Mouse (Mus musculus): ENCODE results near the gene Phyhipl. TPM values are rescaled to one million over a fixed set of nuclear protein-coding genes. Genes with fewer than 3 reads are reported as not detected.
A peak's percentile ranks its signal among the peaks of the same experiment; 100 is the strongest.

Gene Phyhipl
- polyA plus RNA-seq (2015; fragmentation: Nextera tagmentation; extraction: Ambion mirVana) = 282 and 284 TPM in 2 replicates

DNA sequence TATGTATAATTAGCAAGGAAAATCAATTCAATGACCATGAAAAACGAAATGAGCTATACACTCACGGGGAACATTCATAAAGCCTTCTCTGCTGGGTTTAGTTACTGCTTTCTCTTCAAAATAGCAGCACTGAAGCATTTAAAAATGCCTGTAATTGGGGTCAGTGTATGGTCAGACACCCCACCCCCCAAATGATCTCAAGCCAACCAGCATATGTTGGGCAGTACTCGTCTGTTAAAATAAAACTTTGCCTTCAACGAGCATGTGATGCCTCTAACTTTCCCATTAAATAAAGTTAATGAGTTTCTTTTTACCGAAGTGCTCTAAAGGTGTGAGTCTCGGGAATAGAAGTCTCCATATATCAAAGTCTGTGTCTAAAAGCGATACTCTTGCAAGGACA is at the start of gene Phyhipl:
Gene Phyhipl (minus strand): TSS at position 138 of the 400 bp plus-strand sequence.
- no peak within 1 kb of the TSS for H3K9ac ChIP-seq
- no peaks in the 10 kb centered on the region for H3K36me3 ChIP-seq (replicated peaks)
- no peaks in the 10 kb centered on the region for H3K27me3 ChIP-seq (replicated peaks)
- no peak within 1 kb of the TSS for H3K4me3 ChIP-seq
- no peak for ATAC-seq (replicated peaks)
- no peaks in the 10 kb centered on the region for H3K9me3 ChIP-seq
- H3K4me2 ChIP-seq = no peak within 1 kb of the TSS
- no peak within 1 kb of the TSS for H3K27ac ChIP-seq
- peaks cover 16% of the 10 kb centered on the region for H3K4me1 ChIP-seq
- WGBS = 56% methylated on average over 7 of the region's 7 CpGs

GRCm38 (mm10) chr10:70703211-70703610 is 47.4 kb upstream of the Phyhipl start:
- no peaks in the 10 kb centered on the region for H3K36me3 ChIP-seq (replicated peaks)

DNA sequence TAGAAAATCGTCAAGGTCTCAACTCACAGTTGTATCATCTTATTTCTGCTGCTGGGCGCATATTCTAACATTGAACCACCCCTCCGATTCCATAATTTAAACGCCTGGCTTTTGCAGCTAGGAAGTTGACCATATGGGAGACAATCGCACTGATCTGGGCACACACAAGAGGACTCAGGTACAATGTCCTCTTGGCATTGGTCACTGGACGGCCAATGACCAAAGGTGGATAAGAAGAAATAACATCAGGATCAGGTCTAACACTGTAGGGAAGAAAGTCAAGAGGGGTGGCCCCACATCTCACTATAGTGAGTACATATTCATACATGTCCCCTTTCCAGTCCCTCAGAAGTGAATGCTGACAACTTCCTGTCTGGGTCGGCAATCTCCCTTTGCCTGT is 43.8 kb upstream of the Phyhipl start:
- no peak overlapping the region for H3K27ac ChIP-seq
- H3K9me3 ChIP-seq = no peaks in the 10 kb centered on the region
- 92% methylated on average over 7 of the region's 7 CpGs for WGBS
- H3K4me2 ChIP-seq = no peak overlapping the region
- no peak for ATAC-seq (replicated peaks)
- no peaks in the 10 kb centered on the region for H3K36me3 ChIP-seq (replicated peaks)
- H3K27me3 ChIP-seq (replicated peaks) = no peaks in the 10 kb centered on the region
- no peak overlapping the region for H3K9ac ChIP-seq
- no peaks in the 10 kb centered on the region for H3K4me1 ChIP-seq
- no peak overlapping the region for H3K4me3 ChIP-seq

More at GRCm38 (mm10) chr10:70703211-70703610, 47.4 kb upstream of the Phyhipl start:
- 48% methylated on average over 6 of the region's 6 CpGs for WGBS
- no peaks in the 10 kb centered on the region for H3K4me1 ChIP-seq
- no peak overlapping the region for H3K4me3 ChIP-seq
- ATAC-seq (replicated peaks) = no peak
- no peaks in the 10 kb centered on the region for H3K27me3 ChIP-seq (replicated peaks)
- H3K27ac ChIP-seq = no peak overlapping the region
- no peak overlapping the region for H3K4me2 ChIP-seq
- no peak overlapping the region for H3K9ac ChIP-seq
- no peaks in the 10 kb centered on the region for H3K9me3 ChIP-seq

DNA sequence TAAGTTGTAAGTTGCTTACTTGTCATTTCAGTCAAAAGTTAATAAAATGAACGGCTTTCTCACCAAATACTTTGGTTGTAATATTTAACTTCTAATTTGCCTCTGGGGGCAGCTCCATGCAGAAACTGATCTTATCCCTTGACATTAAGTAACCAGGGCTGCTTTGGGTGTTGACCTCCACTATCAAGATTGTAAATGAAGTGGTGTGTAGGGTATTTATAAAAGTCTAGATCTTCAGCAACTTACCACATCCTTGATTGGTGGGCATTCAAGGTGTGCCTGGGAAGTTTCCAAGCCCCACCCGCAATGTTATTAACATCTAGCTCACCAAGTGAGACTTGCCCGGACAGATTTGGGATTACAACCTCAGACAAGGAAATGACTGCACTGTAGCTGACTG is 42.2 kb upstream of the Phyhipl start:
- Histone ChIP-seq H3K36me3 (replicated peaks) (no peaks in the 10 kb centered on the region), H3K4me2 (no peak overlapping the region), H3K9ac (no peak overlapping the region), H3K4me3 (no peak overlapping the region), H3K27me3 (replicated peaks) (no peaks in the 10 kb centered on the region), H3K27ac (no peak overlapping the region), H3K9me3 (no peaks in the 10 kb centered on the region), H3K4me1 (no peaks in the 10 kb centered on the region)
- no peak for ATAC-seq (replicated peaks)
- 97% methylated on average over 3 of the region's 3 CpGs for WGBS

GRCm38 (mm10) chr10:70696748-70697585 is 41.2 kb upstream of the Phyhipl start:
- Histone ChIP-seq H3K27ac (no peak overlapping the region), H3K9me3 (no peaks in the 10 kb centered on the region), H3K4me3 (no peak overlapping the region), H3K4me2 (no peak overlapping the region), H3K9ac (no peak overlapping the region), H3K27me3 (replicated peaks) (no peaks in the 10 kb centered on the region), H3K4me1 (no peaks in the 10 kb centered on the region), H3K36me3 (replicated peaks) (no peaks in the 10 kb centered on the region)
- ATAC-seq (replicated peaks) = no peak
- 81% methylated on average over 29 of the region's 29 CpGs for WGBS

- Histone ChIP-seq H3K4me2 (no peak overlapping the region), H3K27ac (no peak overlapping the region), H3K36me3 (replicated peaks) (no peaks in the 10 kb centered on the region), H3K9me3 (no peaks in the 10 kb centered on the region), H3K9ac (no peak overlapping the region), H3K4me1 (peaks cover 4% of the 10 kb centered on the region; the same call in 1 of the 2 replicates), H3K27me3 (replicated peaks) (no peaks in the 10 kb centered on the region), H3K4me3 (no peak overlapping the region)
- 87% methylated on average over 6 of the region's 6 CpGs for WGBS
- no peak for ATAC-seq (replicated peaks)
These were observed 33.6 kb upstream of the Phyhipl start for GRCm38 (mm10) chr10:70689346-70689745.

DNA sequence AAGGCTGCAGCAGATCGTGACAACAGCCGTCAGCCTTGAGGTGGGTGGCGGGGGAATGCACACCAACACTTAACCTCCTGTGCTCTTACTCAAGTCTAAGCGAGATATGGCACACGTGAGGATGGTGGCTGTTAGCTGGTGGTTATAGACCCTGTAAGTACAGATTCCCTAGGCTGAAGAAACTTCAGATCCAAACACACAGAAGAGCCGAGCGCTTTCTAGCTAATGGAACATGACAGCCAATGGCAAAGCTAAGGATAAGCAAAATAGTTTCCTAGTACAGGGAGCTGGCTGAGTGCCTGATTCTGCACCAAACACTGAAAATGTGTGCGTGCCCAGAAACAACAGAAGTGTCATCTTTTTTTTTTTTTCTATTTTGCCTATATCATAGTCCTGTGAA is 33.1 kb upstream of the Phyhipl start:
- 57% methylated on average over 8 of the region's 8 CpGs for WGBS
- Histone ChIP-seq H3K4me3 (no peak overlapping the region), H3K36me3 (replicated peaks) (no peaks in the 10 kb centered on the region), H3K4me2 (no peak overlapping the region), H3K9me3 (no peaks in the 10 kb centered on the region), H3K9ac (no peak overlapping the region), H3K4me1 (peaks cover 4% of the 10 kb centered on the region; the same call in 1 of the 2 replicates), H3K27me3 (replicated peaks) (no peaks in the 10 kb centered on the region), H3K27ac (no peak overlapping the region)
- ATAC-seq (replicated peaks) = no peak

DNA sequence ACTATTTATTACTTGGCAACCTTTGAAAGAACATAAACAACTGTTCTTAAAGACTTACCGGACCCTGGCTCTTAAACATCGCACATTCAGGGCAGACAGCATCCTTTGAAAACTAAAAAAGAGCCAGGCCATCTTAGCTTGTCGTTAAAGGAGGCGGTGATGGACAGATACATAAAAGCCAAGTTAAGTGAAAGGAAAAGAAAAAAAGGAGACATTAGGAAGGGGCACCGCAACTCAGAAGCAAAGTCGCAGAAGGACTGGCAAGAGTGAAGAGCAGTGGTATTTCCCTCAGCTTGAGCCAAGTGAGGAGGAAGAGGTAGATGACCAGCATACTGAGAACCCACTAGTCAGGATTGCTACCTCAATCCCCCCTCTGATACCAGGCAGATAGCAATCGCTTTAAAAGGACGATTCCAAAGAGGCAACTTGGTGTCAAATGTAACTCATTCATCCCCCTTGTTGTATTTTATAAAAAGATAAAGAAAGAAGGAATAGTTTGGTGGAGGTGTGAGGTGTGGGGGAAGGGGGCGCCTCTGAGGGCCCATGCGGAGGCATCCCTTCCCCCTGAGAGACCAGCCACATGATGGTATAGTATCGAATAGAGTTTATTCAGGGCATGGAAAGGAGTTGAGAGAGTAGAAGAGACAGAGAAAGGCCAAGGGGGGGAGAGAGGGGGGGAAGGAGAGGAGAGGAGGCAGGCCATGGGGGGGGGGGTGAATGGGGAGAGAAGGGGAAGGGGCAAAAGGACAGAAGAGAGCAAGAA is 31.4 kb upstream of the Phyhipl start:
- no peaks in the 10 kb centered on the region for H3K27me3 ChIP-seq (replicated peaks)
- ATAC-seq (replicated peaks) = peak; percentile 59; the same call in 1 of the 2 replicates
- no peak overlapping the region for H3K9ac ChIP-seq
- no peak overlapping the region for H3K4me2 ChIP-seq
- no peak overlapping the region for H3K27ac ChIP-seq
- H3K4me1 ChIP-seq = peaks cover 4% of the 10 kb centered on the region; the same call in 1 of the 2 replicates
- 43% methylated on average over 11 of the region's 11 CpGs for WGBS
- H3K4me3 ChIP-seq = no peak overlapping the region
- H3K36me3 ChIP-seq (replicated peaks) = no peaks in the 10 kb centered on the region
- H3K9me3 ChIP-seq = no peaks in the 10 kb centered on the region

- Histone ChIP-seq H3K4me3 (no peak overlapping the region), H3K27ac (no peak overlapping the region), H3K4me1 (peaks cover 4% of the 10 kb centered on the region; the same call in 1 of the 2 replicates), H3K27me3 (replicated peaks) (no peaks in the 10 kb centered on the region), H3K4me2 (no peak overlapping the region), H3K9ac (no peak overlapping the region), H3K36me3 (replicated peaks) (no peaks in the 10 kb centered on the region), H3K9me3 (no peaks in the 10 kb centered on the region)
- WGBS = 4% methylated on average over 3 of the region's 3 CpGs
- peak; percentile 87 for ATAC-seq (replicated peaks)
These were observed 30.7 kb upstream of the Phyhipl start for GRCm38 (mm10) chr10:70686505-70686904.

DNA sequence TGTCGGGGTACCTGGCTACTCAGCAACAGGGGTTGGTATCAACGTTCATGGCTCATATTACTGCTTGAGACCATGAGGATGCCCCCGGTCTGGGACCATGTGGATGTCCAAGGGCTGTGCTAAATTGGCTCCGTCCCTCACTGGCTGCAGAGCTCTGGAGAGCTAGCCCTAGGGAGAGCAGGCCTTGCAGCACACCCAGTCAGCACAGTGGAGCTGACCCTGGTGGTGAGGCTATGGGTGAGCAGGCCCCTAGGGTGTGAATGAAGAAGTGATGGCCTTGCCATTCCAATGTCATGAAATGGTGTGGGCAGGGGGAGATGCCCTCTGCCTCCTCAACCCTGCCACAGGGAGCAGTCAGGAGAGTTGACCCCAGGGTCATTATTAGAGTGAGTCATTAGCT is 27.7 kb upstream of the Phyhipl start:
- peaks cover 4% of the 10 kb centered on the region; the same call in 1 of the 2 replicates for H3K4me1 ChIP-seq
- no peak overlapping the region for H3K4me2 ChIP-seq
- H3K27ac ChIP-seq = no peak overlapping the region
- ATAC-seq (replicated peaks) = no peak
- no peaks in the 10 kb centered on the region for H3K27me3 ChIP-seq (replicated peaks)
- H3K9ac ChIP-seq = no peak overlapping the region
- H3K9me3 ChIP-seq = no peaks in the 10 kb centered on the region
- no peaks in the 10 kb centered on the region for H3K36me3 ChIP-seq (replicated peaks)
- no peak overlapping the region for H3K4me3 ChIP-seq
- 96% methylated on average over 4 of the region's 4 CpGs for WGBS

DNA sequence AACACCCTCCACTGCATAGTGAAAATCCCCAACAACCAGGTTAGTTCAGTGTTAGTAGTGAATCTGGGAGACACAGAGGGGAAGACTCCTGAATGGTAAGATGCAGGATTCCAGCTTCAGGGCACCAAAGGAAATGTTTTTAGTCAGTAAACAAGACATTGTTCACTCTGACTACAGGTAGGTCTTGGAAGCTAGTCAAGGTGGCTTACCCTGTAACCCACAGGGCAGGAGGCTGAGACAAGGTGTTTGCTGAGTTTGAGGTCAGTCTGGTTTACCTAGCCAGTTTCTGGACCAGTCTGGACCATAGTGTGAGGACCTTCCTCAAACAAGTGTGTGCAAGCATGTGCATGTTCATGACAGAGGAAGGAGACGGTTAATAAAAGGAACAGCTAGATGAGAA is 22.2 kb upstream of the Phyhipl start:
- H3K9ac ChIP-seq = no peak overlapping the region
- WGBS = 88% methylated on average over 1 of the region's 1 CpGs
- H3K27me3 ChIP-seq (replicated peaks) = no peaks in the 10 kb centered on the region
- no peak overlapping the region for H3K4me2 ChIP-seq
- H3K9me3 ChIP-seq = no peaks in the 10 kb centered on the region
- H3K4me1 ChIP-seq = no peaks in the 10 kb centered on the region
- H3K36me3 ChIP-seq (replicated peaks) = no peaks in the 10 kb centered on the region
- H3K4me3 ChIP-seq = no peak overlapping the region
- ATAC-seq (replicated peaks) = no peak
- H3K27ac ChIP-seq = no peak overlapping the region

DNA sequence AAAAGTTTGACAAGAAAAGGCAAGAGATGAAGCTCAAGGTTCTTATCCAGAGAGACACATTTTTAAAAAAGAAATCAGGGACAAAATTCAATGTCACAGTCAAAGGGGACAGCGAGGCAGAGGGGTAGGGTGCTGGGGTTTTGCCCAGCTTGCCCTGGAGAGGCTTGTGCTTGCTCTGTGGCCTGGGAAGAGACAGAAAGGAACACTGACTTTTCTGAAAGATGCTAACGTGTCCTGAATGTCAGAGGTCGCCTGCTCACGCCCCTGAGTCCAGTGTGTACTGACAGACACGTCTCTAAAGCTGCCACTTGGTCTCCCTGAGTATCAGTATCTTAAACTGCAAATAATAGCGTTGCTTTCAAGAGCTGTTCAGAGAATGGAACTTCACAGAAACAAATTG is 507 bp upstream of the Phyhipl start:
- Histone ChIP-seq H3K9ac (no peak overlapping the region), H3K4me2 (no peak overlapping the region), H3K9me3 (no peaks in the 10 kb centered on the region), H3K4me3 (no peak overlapping the region), H3K27ac (no peak overlapping the region), H3K4me1 (peaks cover 16% of the 10 kb centered on the region), H3K36me3 (replicated peaks) (no peaks in the 10 kb centered on the region), H3K27me3 (replicated peaks) (no peaks in the 10 kb centered on the region)
- ATAC-seq (replicated peaks) = no peak
- 40% methylated on average over 6 of the region's 6 CpGs for WGBS
